Mouse (Mus musculus): ENCODE results near the gene Spic.
"Not testable (repeated sequence)": the region's sequence is repeated elsewhere in the genome, so short reads cannot be mapped to it uniquely, and the experiment has no call there.

DNA sequence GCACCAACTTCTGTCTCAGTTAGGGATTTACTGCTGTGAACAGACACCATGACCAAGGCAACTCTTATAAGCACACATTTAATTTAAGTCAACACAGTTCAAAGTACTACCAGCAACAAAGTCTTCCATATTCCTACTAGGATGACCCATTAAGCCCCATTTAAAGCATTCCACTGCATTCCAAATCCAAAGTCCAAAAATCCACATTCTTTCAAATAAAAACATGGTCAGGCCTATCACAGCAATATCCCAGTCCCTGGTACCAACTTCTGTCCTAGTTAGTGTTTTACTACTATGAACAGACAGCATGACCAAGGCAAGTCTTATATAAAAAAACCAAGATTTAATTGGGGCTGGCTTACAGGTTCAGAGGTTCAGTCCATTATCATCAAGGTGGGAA is 21.0 kb downstream of the Spic start:
- TF ChIP-seq GATA1, TAL1 (IDR thresholded peaks at IDR 0.05; ENCODE audit: low read length): not testable (repeated sequence)
